Mouse (Mus musculus) intestine, embryonic 15.5 days (tissue): ENCODE results near the gene Wrap53. TPM values are rescaled to one million over a fixed set of nuclear protein-coding genes. Genes with fewer than 3 reads are reported as not detected.

ENCODE experiments used
- ATAC-seq: fragments of 200-750 bp; cut with Nextera tagmentation; 2 replicates; pipeline ENCODE4 v1.8.0; 2017; ENCODE audit warnings: moderate TSS enrichment, moderate library complexity
- H3K27ac ChIP-seq: fragments of 300-500 bp; sonication (generic); 2 replicates; pipeline ENCODE4 v1.5.1; 2015; ENCODE audit warnings: mild to moderate bottlenecking, inconsistent platforms
- H3K27me3 ChIP-seq: fragments of 300-500 bp; sonication (generic); replicated peaks from 2 replicates; pipeline ENCODE4 v1.6.1; 2015; ENCODE audit warnings: inconsistent platforms
- H3K36me3 ChIP-seq: fragments of 300-500 bp; sonication (generic); 2 replicates; pipeline ENCODE4 v1.6.1; 2015; ENCODE audit warnings: inconsistent platforms
- H3K4me1 ChIP-seq: fragments of 300-500 bp; sonication (generic); replicated peaks from 2 replicates; pipeline ENCODE4 v1.6.1; 2015; ENCODE audit warnings: inconsistent platforms
- H3K4me2 ChIP-seq: fragments of 300-500 bp; sonication (generic); replicated peaks from 2 replicates; pipeline ENCODE4 v1.6.1; 2015; ENCODE audit warnings: mild to moderate bottlenecking, inconsistent platforms
- H3K4me3 ChIP-seq: fragments of 300-500 bp; sonication (generic); replicated peaks from 2 replicates; pipeline ENCODE4 v1.5.1; 2015; ENCODE audit warnings: inconsistent platforms
- H3K9ac ChIP-seq: fragments of 300-500 bp; sonication (generic); 2 replicates; pipeline ENCODE4 v1.6.1; 2015; ENCODE audit warnings: inconsistent platforms
- H3K9me3 ChIP-seq: fragments of 300-500 bp; sonication (generic); 2 replicates; pipeline ENCODE4 v1.6.1; 2016; ENCODE audit warnings: inconsistent platforms
- WGBS: fragments of 180-500 bp; shearing (Covaris S2); methylation state at CpG from one replicate; pipeline ENCODE4 v1.1.7; 2015; 5-methylcytosine and 5-hydroxymethylcytosine counted together
- polyA plus RNA-seq: library from polyadenylated mRNA; unstranded; fragments of >200 nt; fragmentation: Nextera tagmentation; extraction: Ambion mirVana; gene quantifications from 2 replicates; pipeline ENCODE4 v1.2.1, GENCODE M21; 2015

Wrap53 gene
- polyA plus RNA-seq, 1 experiment from 2014 or later = 25.1 TPM

DNA sequence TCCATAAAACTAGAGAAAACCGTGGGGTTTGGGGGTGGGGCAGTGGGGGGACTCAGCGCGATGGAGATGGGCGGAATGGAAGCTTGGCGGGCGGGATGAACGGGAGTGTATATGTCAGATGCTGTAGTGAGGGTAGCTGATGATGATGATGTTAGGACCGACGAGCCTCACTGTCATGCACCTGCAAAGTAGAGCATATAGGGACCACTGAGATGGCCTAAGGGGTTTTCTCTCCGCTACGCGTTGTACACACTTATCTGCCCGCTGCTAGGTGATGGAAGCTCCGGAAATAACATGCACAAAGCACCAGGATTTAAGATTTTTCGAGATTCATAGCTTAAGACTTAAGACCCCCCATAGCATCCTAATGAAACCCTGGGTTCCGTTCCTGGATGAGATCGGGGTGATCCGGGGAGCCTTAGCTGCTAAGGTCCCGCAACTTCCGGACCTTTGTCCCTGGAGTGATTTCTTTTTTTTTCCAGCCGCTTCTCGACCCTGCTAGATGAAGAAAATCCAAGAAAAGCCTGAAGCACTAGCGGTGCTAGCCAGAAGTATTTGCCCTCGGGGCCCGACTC, 604 bp upstream of the Wrap53 start:
- H3K27ac ChIP-seq = peak overlapping the region; percentile 94
- under 1% methylated on average over 25 of the region's 25 CpGs for WGBS
- H3K9me3 ChIP-seq = no peaks in the 10 kb centered on the region
- H3K36me3 ChIP-seq = no peaks in the 10 kb centered on the region
- peak; percentile 5; the same call in 1 of the 2 replicates for ATAC-seq
- peak overlapping the region; percentile 72 for H3K9ac ChIP-seq
- peak overlapping the region; percentile 64 for H3K4me3 ChIP-seq
- no peaks in the 10 kb centered on the region for H3K27me3 ChIP-seq
- peak overlapping the region; percentile 83 for H3K4me2 ChIP-seq
- H3K4me1 ChIP-seq = peaks cover 28% of the 10 kb centered on the region

DNA sequence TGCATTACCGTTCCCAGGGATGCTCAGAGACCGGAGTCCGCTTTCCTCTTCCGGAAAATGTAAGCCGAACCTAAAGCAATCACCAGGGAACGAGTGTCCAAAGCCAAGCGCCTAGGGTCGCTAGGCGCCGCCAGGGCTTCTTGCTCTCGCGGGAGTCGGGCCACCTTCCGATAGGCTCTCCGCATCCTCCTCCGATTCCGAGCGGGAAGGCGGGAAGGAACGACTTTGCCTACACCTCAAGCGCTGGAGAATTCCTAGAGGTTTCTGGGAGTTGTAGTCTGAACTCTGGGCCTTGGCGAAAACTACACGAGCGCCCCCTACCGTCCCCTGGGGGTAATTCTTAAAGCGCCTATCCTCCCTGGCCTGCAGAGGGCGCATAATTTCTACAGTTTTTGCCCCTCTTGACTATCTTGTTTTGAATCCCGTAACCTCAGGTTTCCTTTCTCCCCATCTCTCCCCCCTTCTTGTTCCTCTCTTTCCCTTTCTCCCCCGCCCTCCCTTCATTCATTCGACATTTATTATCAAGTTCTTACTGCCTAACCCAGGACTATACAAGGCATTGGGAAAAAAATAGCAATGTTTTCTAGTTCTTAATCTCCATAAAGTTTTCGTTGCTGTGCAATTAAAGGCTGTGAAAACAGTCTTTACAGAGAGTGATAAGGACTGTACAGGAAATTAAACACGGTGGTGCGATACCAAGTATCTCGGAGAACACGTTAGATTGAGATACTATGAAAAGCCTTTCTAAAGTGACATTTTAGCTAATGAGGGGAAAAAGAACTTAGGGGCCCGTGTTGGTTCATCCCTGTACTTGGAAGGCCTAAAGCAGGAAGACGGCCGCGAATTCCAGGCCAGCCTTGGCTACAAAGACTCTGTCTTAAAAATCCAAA, 682 bp downstream of the Wrap53 start:
- Histone ChIP-seq H3K9me3 (no peaks in the 10 kb centered on the region), H3K36me3 (peaks cover 5% of the 10 kb centered on the region; the same call in 1 of the 2 replicates), H3K9ac (peak overlapping the region; percentile 72), H3K27ac (peak overlapping the region; percentile 94), H3K27me3 (no peaks in the 10 kb centered on the region), H3K4me2 (peak overlapping the region; percentile 83), H3K4me1 (peaks cover 28% of the 10 kb centered on the region), H3K4me3 (peak overlapping the region; percentile 73)
- 1% methylated on average over 39 of the region's 39 CpGs for WGBS
- ATAC-seq = peak; percentile 91

- H3K4me2 ChIP-seq = peak overlapping the region; percentile 83
- no peak for ATAC-seq
- H3K9ac ChIP-seq = peak overlapping the region; percentile 61
- no peaks in the 10 kb centered on the region for H3K9me3 ChIP-seq
- no peaks in the 10 kb centered on the region for H3K27me3 ChIP-seq
- peak overlapping the region; percentile 73 for H3K4me3 ChIP-seq
- WGBS = 9% methylated on average over 15 of the region's 15 CpGs
- H3K27ac ChIP-seq = peak overlapping the region; percentile 81; the same call in 1 of the 2 replicates
- peaks cover 5% of the 10 kb centered on the region; the same call in 1 of the 2 replicates for H3K36me3 ChIP-seq
- peaks cover 28% of the 10 kb centered on the region for H3K4me1 ChIP-seq
Measured at GRCm38 (mm10) chr11:69578301-69578700, 1.8 kb downstream of the Wrap53 start.

GRCm38 (mm10) chr11:69576307-69576706, 3.7 kb downstream of the Wrap53 start:
- peaks cover 5% of the 10 kb centered on the region; the same call in 1 of the 2 replicates for H3K36me3 ChIP-seq
- no peaks in the 10 kb centered on the region for H3K27me3 ChIP-seq
- peaks cover 15% of the 10 kb centered on the region for H3K4me1 ChIP-seq
- ATAC-seq = no peak
- H3K4me2 ChIP-seq = no peak overlapping the region
- H3K9me3 ChIP-seq = no peaks in the 10 kb centered on the region
- WGBS = 65% methylated on average over 5 of the region's 5 CpGs
- no peak overlapping the region for H3K27ac ChIP-seq
- H3K4me3 ChIP-seq = no peak overlapping the region
- no peak overlapping the region for H3K9ac ChIP-seq

- Histone ChIP-seq H3K4me1 (peaks cover 15% of the 10 kb centered on the region), H3K36me3 (peaks cover 10% of the 10 kb centered on the region; the same call in 1 of the 2 replicates), H3K4me2 (no peak overlapping the region), H3K9ac (no peak overlapping the region), H3K27me3 (no peaks in the 10 kb centered on the region), H3K9me3 (no peaks in the 10 kb centered on the region), H3K27ac (no peak overlapping the region), H3K4me3 (no peak overlapping the region)
- no peak for ATAC-seq
- WGBS = 64% methylated on average over 3 of the region's 3 CpGs
Measured at GRCm38 (mm10) chr11:69575220-69575619, 4.8 kb downstream of the Wrap53 start.

DNA sequence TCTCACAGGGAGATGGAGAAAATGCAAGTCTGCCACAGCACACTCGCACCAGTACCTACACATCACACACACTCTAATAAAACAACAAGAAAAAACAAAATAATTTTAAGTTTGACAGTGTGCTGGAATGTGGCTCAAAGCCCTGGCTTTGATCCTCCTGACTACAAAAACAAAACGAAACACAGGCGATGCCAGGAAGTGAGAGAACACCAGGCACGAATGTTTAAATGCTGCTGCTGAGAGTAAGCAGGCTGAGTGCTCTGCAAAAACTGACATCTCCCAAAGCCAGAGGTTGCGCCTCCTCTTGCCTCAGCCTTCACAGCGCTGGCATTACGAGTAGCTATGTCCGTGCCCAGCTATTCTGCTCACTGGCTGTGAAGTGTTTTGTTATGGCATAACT, 14.9 kb downstream of the Wrap53 start:
- no peaks in the 10 kb centered on the region for H3K27me3 ChIP-seq
- no peak overlapping the region for H3K9ac ChIP-seq
- WGBS = 70% methylated on average over 8 of the region's 8 CpGs
- H3K9me3 ChIP-seq = no peaks in the 10 kb centered on the region
- no peak overlapping the region for H3K4me3 ChIP-seq
- no peak overlapping the region for H3K4me2 ChIP-seq
- peaks cover 9% of the 10 kb centered on the region for H3K4me1 ChIP-seq
- H3K27ac ChIP-seq = no peak overlapping the region
- ATAC-seq = no peak
- peaks cover 12% of the 10 kb centered on the region for H3K36me3 ChIP-seq

DNA sequence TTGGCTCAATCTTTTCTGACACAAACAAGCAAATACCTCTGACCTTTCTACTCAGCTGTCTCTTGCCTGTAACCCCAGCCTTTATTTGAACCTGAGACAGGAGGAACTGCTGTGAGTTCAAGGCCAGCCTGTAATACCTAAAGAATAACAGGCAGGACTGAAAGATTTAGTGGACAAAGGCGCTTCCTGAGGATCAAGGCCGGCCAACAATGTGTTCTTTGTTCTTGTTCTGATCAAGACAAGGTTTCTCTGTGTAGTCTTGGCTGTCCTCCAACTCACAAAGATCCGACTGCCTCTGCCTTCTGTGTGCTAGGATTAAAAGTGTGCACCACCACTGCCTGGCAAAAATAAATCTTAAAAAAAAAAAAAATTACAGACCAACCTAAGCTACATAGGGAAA, 15.7 kb downstream of the Wrap53 start:
- no peak for ATAC-seq
- no peaks in the 10 kb centered on the region for H3K9me3 ChIP-seq
- H3K4me3 ChIP-seq = no peak overlapping the region
- no peak overlapping the region for H3K9ac ChIP-seq
- H3K36me3 ChIP-seq = peaks cover 12% of the 10 kb centered on the region
- 56% methylated on average over 3 of the region's 3 CpGs for WGBS
- H3K27ac ChIP-seq = no peak overlapping the region
- H3K27me3 ChIP-seq = no peaks in the 10 kb centered on the region
- H3K4me1 ChIP-seq = peaks cover 16% of the 10 kb centered on the region
- no peak overlapping the region for H3K4me2 ChIP-seq

DNA sequence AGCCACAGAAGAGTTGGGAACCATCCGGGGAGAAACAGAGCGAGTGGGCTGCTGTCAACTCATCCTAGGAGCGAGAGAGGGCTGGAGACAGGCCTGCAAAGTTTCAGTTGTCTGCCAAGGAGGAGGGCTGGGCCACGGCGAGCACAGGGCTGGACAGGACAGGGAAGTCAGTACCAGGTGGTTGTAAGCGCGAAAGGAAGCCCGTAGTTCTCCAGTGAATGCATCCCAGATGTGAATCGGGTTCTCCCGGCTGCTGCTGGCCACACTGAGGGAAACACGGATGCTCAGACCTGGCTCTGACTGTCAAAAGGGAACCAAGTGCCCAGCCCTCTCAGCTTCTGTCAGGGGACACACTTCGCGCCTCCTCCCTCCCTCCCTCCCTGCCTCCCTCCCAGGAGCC, 16.7 kb downstream of the Wrap53 start:
- WGBS = 62% methylated on average over 13 of the region's 13 CpGs
- H3K4me2 ChIP-seq = no peak overlapping the region
- H3K27me3 ChIP-seq = no peaks in the 10 kb centered on the region
- no peak overlapping the region for H3K4me3 ChIP-seq
- H3K9me3 ChIP-seq = no peaks in the 10 kb centered on the region
- no peak for ATAC-seq
- no peak overlapping the region for H3K9ac ChIP-seq
- H3K36me3 ChIP-seq = peaks cover 12% of the 10 kb centered on the region
- H3K27ac ChIP-seq = no peak overlapping the region
- H3K4me1 ChIP-seq = peaks cover 23% of the 10 kb centered on the region

DNA sequence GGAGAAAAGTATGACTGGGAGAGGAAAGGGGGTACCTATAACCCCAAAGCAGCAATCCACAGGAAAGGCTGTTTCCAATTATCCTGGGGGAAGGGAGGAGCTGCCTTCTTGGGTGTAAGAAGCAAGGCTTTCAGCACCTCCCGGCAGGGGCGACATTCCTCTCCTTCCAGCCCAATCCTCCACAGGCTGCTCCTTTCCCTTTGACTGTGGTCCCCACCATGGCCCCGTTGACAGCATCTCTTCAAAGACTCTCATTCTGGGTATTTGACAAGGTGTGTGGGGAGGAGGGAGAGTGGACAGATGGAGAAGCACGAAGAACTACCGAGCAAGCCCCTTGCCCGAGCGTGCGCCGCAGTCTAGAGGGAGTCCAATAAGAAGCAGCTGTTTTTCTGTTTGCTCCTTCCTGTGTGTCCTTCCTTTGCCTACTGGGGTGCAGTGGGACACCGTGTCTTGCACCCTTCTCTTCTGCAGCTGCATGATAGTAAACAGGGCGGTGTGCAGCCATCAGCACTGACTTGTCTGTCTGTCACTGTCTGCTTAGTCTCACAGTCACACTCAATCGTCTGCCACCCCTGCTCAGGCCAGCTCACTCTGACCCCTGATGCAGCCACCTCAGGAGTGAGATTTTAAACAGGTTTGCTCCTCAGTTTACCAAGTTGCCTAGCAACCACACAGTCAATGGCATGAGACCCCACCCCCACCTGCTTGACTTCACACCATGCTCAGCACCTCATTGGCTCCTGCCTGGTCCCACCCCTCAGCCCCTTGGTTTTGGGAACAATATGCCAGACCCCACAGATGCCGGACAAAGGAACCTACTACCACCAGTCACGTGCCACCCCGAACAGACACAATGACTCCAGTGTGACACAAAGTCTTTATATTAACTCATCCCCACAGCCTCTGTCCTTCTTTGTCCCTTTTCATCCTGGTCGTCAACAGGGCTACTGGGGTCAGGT, 18.9 kb downstream of the Wrap53 start:
- peaks cover 9% of the 10 kb centered on the region; the same call in 1 of the 2 replicates for H3K36me3 ChIP-seq

GRCm38 (mm10) chr11:69559851-69560765, 19.9 kb downstream of the Wrap53 start, which contains the start of gene Efnb3:
TSS of gene Efnb3 (minus strand) at chr11:69560205.
- H3K9me3 ChIP-seq = no peaks in the 10 kb centered on the region
- no peaks in the 10 kb centered on the region for H3K27me3 ChIP-seq
- H3K4me3 ChIP-seq = peak within 1 kb of the TSS; percentile 56
- H3K4me2 ChIP-seq = peak within 1 kb of the TSS; percentile 96
- 0 out of 2 replicates have a peak within 1 kb of the TSS, but pooled peaks have one; percentile 6 for H3K27ac ChIP-seq
- peaks cover 9% of the 10 kb centered on the region; the same call in 1 of the 2 replicates for H3K36me3 ChIP-seq
- ATAC-seq = peak; percentile 63
- H3K4me1 ChIP-seq = peaks cover 23% of the 10 kb centered on the region
- H3K9ac ChIP-seq = peak within 1 kb of the TSS; percentile 78
- 2% methylated on average over 48 of the region's 59 CpGs for WGBS

More for the DNA sequence above, 18.9 kb downstream of the Wrap53 start:
- H3K9ac ChIP-seq = no peak overlapping the region; the same call in 1 of the 2 replicates
- whole genome bisulfite sequencing = 42% methylated on average over 16 of the region's 16 CpGs
- H3K27ac ChIP-seq = no peak overlapping the region
- peaks cover 23% of the 10 kb centered on the region for H3K4me1 ChIP-seq
- peak overlapping the region; percentile 56; the same call in 1 of the 2 replicates for H3K4me3 ChIP-seq
- no peaks in the 10 kb centered on the region for H3K9me3 ChIP-seq
- H3K27me3 ChIP-seq = no peaks in the 10 kb centered on the region
- no peak for ATAC-seq
- H3K4me2 ChIP-seq = peak overlapping the region; percentile 96

- Histone ChIP-seq H3K9ac (peak overlapping the region; percentile 78), H3K9me3 (no peaks in the 10 kb centered on the region), H3K27me3 (no peaks in the 10 kb centered on the region), H3K4me2 (peak overlapping the region; percentile 96), H3K36me3 (peaks cover 9% of the 10 kb centered on the region; the same call in 1 of the 2 replicates), H3K4me1 (peaks cover 23% of the 10 kb centered on the region), H3K27ac (0 out of 2 replicates have a peak overlapping the region, but pooled peaks have one; percentile 6), H3K4me3 (peak overlapping the region; percentile 56)
- 15% methylated on average over 5 of the region's 5 CpGs for WGBS
- ATAC-seq = no peak
Measured at GRCm38 (mm10) chr11:69559183-69559582, 20.9 kb downstream of the Wrap53 start.
